10 mouse cellular contexts compared by ENCODE assay signal in the genomic region with DNA sequence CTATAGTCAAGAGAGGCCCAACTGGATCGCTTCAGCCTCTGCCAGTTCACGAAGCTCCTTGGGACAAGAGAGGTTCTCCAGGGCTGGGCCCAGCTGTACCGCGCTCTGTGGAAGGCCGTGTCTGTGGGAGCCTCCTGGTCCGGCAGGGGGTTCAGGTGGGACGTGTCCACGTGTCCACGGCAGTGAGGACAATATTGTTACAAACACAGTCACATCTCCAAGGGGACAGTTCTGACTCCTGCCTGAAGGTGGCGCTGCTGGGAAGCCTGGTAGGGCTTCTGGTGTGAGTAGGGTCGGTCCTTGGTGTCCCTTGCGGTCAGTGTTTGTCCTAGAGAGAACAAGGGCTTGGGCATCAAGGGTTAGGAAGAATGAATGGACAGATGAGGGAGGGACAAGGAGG. TPM values are rescaled to one million over a fixed set of nuclear protein-coding genes. Genes with fewer than 3 reads are reported as not detected.
DNase-seq lines count a peak whose midpoint lies in the region; ATAC-seq and TF ChIP-seq lines count a peak whose summit lies in the region.
"Had no signal": no experiment of that assay in that cellular context is flagged by ENCODE, and none has a peak within 500 bp of the region (broad histone marks: within the 10 kb centered on the region; RNA-seq: fewer than 3 reads in every experiment).

No protein-coding gene starts in this region.

- H3K4me2 ChIP-seq in midbrain, embryonic 11.5 days = no peak overlapping the region
- no peak overlapping the region for H3K4me2 ChIP-seq in midbrain, embryonic 16.5 days (ENCODE audit: low read length)
- H3K4me2 ChIP-seq: stomach, embryonic 15.5 days had no signal

- peaks cover 16% of the 10 kb centered on the region for H3K36me3 ChIP-seq in midbrain, embryonic 11.5 days (ENCODE audit: control insufficient read depth, insufficient read depth, low read length)
- H3K36me3 ChIP-seq in midbrain, embryonic 16.5 days (ENCODE audit: control insufficient read depth, insufficient read depth, low read length) = peaks cover 28% of the 10 kb centered on the region

- 89% methylated on average over 12 of the region's 12 CpGs for WGBS in midbrain, embryonic 11.5 days
- 86% methylated on average over 12 of the region's 12 CpGs for WGBS in midbrain, embryonic 16.5 days

- no peaks in the 10 kb centered on the region for H3K27me3 ChIP-seq in midbrain, embryonic 11.5 days (ENCODE audit: control insufficient read depth, insufficient read depth, low read length)
- H3K27me3 ChIP-seq in midbrain, embryonic 16.5 days (ENCODE audit: control insufficient read depth, insufficient read depth, low read depth, low read length) = no peaks in the 10 kb centered on the region
- H3K27me3 ChIP-seq: stomach, embryonic 15.5 days had no signal

- no peak for ATAC-seq in midbrain, embryonic 11.5 days (ENCODE audit: low FRiP score)
- ATAC-seq in midbrain, embryonic 16.5 days = no peak
- ATAC-seq in erythroblast, adult 5-6 weeks (replicated peaks; ENCODE audit: low FRiP score, poor library complexity, severe bottlenecking) = no peak

- no peaks in the 10 kb centered on the region for H3K4me1 ChIP-seq in midbrain, embryonic 11.5 days (ENCODE audit: control insufficient read depth, insufficient read depth, low read length)
- no peaks in the 10 kb centered on the region for H3K4me1 ChIP-seq in midbrain, embryonic 16.5 days (ENCODE audit: control insufficient read depth, insufficient read depth, low read length)
- H3K4me1 ChIP-seq in embryonic fibroblast, embryonic 13.5 days (ENCODE audit: control insufficient read depth, insufficient read depth, low read length) = no peaks in the 10 kb centered on the region
- H3K4me1 ChIP-seq: stomach, embryonic 15.5 days had no signal

- no peak overlapping the region for H3K4me3 ChIP-seq in midbrain, embryonic 11.5 days (ENCODE audit: low read depth, low read length)
- H3K4me3 ChIP-seq in midbrain, embryonic 16.5 days (ENCODE audit: low read depth, low read length) = no peak overlapping the region
- no peak overlapping the region for H3K4me3 ChIP-seq in embryonic fibroblast, embryonic 13.5 days (ENCODE audit: insufficient read depth, low read length)
- H3K4me3 ChIP-seq: stomach, embryonic 15.5 days had no signal

- TF ChIP-seq CTCF in embryonic fibroblast, embryonic 13.5 days (IDR thresholded peaks at IDR 0.05; ENCODE audit: borderline replicate concordance, insufficient read depth, low read length) = peak; percentile 38; the same call in 1 of the 2 replicates

- H3K9ac ChIP-seq in midbrain, embryonic 11.5 days (ENCODE audit: low read length) = no peak overlapping the region
- no peak overlapping the region for H3K9ac ChIP-seq in midbrain, embryonic 16.5 days (ENCODE audit: low read depth, low read length)
- H3K9ac ChIP-seq: stomach, embryonic 15.5 days had no signal

- intact Hi-C loops in gastrocnemius, postnatal 36 days (cut with DNase I) = no loop called here

- DNase-seq in gastrocnemius, postnatal 10 days = peak; percentile 51
- no peak for DNase-seq in gastrocnemius, postnatal 36 days
- DNase-seq in midbrain, embryonic 11.5 days (ENCODE audit: low spot score, missing footprints) = peak; percentile 92
- peak; percentile 40 to 60 for DNase-seq in thymus, postnatal 10 days (ENCODE audit: low spot score in 2 of 2)
- no peak for DNase-seq in Muller cell, postnatal 12 days (ENCODE audit: inconsistent ontology term)

- H3K27ac ChIP-seq in midbrain, embryonic 11.5 days (ENCODE audit: low read depth, low read length) = no peak overlapping the region
- H3K27ac ChIP-seq in midbrain, embryonic 16.5 days (ENCODE audit: low read length) = no peak overlapping the region
- H3K27ac ChIP-seq in embryonic fibroblast, embryonic 13.5 days (ENCODE audit: insufficient read depth, low read length) = no peak overlapping the region
- H3K27ac ChIP-seq: macrophage had no signal

- TF ChIP-seq POLR2A in embryonic fibroblast, embryonic 13.5 days (IDR thresholded peaks at IDR 0.05; ENCODE audit: low read depth, low read length) = no peak

- H3K9me3 ChIP-seq in midbrain, embryonic 11.5 days (ENCODE audit: control insufficient read depth, low read length) = no peaks in the 10 kb centered on the region
- H3K9me3 ChIP-seq in midbrain, embryonic 16.5 days (replicated peaks; ENCODE audit: control insufficient read depth, low read length, poor library complexity, severe bottlenecking) = no peaks in the 10 kb centered on the region
- H3K9me3 ChIP-seq: stomach, embryonic 15.5 days had no signal

RNA-seq across cellular contexts. Expression of a gene that starts 33.9 kb away (rescaled TPM):
- 10 to 100 TPM; 19.9 to 29.2 TPM for total RNA-seq in gastrocnemius, postnatal 10 days (2021)
- 1 to 10 TPM; 8.2 to 9.2 TPM for total RNA-seq in gastrocnemius, postnatal 36 days (2021)
- 86.5 and 88.1 TPM in 2 replicates for polyA plus RNA-seq in midbrain, embryonic 11.5 days (2014; fragmentation: Nextera tagmentation; extraction: Ambion mirVana)
- 74.3 and 81.5 TPM in 2 replicates for polyA plus RNA-seq in midbrain, embryonic 16.5 days (2015; fragmentation: Nextera tagmentation; extraction: Ambion mirVana)
- polyA plus RNA-seq in embryonic fibroblast, embryonic 13.5 days (2011; ENCODE audit: insufficient read length, low read depth, missing spikeins) = 52.0 and 58.2 TPM in 2 replicates
- 3.3 and 29.0 TPM in 2 replicates for total RNA-seq in erythroblast, adult 5-6 weeks (2015; ENCODE audit: low replicate concordance)
- total RNA-seq in erythroblast, adult 5-6 weeks (2017; ENCODE audit: low replicate concordance) = 2.2 TPM in 2 replicates

Comparison
In these comparisons a context has a peak if more than half of its experiments do, and no peak if none do; other contexts are left out.
1. DNase-seq: peak in gastrocnemius, postnatal 10 days (single experiment), midbrain, embryonic 11.5 days (single experiment) and thymus, postnatal 10 days (2 of 2); none in gastrocnemius, postnatal 36 days (0 of 2) and Muller cell, postnatal 12 days (single experiment).